In genomic region chr8:87470834-87471602, GRCm38 (mm10) we compare ENCODE assay signal across 10 mouse cellular contexts. TPM values are rescaled to one million over a fixed set of nuclear protein-coding genes. Genes with fewer than 3 reads are reported as not detected.
DNase-seq lines count a peak whose midpoint lies in the region; ATAC-seq and TF ChIP-seq lines count a peak whose summit lies in the region.
"Had no signal": no experiment of that assay in that cellular context is flagged by ENCODE, and none has a peak within 500 bp of the region (broad histone marks: within the 10 kb centered on the region; RNA-seq: fewer than 3 reads in every experiment).

No protein-coding gene starts in this region.

- no peak overlapping the region for H3K27ac ChIP-seq in forebrain, embryonic 11.5 days (ENCODE audit: low read depth, low read length)
- no peak overlapping the region for H3K27ac ChIP-seq in limb, embryonic 14.5 days (replicated peaks; ENCODE audit: low read depth, low read length)
- H3K27ac ChIP-seq: liver, embryonic 15.5 days had no signal

- peaks cover 15% of the 10 kb centered on the region; the same call in 1 of the 2 replicates for H3K4me1 ChIP-seq in forebrain, embryonic 11.5 days (replicated peaks; ENCODE audit: control insufficient read depth, insufficient read depth, low read length)
- peaks cover 35% of the 10 kb centered on the region for H3K4me1 ChIP-seq in limb, embryonic 14.5 days (ENCODE audit: control insufficient read depth, insufficient read depth, low read length)

- DNase-seq in cerebellum, adult 9-11 months = peak; percentile 66
- no peak for DNase-seq in cerebellum, adult 9-10 months
- DNase-seq in 3134 (ENCODE audit: extremely low read depth, insufficient read length, low spot score) (peak; percentile 11), MN1 (ENCODE audit: low spot score) (no peak)
- peak; percentile 72 for DNase-seq in forebrain, embryonic 11.5 days (ENCODE audit: low spot score)
- no peak for DNase-seq in limb, embryonic 14.5 days (ENCODE audit: low spot score)
- DNase-seq: thymus, adult 2 months had no signal

- H3K4me3 ChIP-seq in forebrain, embryonic 11.5 days (ENCODE audit: low read depth, low read length) = peak overlapping the region; percentile 57
- H3K4me3 ChIP-seq in limb, embryonic 14.5 days (replicated peaks; ENCODE audit: low read length) = peak overlapping the region; percentile 45

- WGBS in forebrain, embryonic 11.5 days = under 1% methylated on average over 32 of the region's 32 CpGs
- WGBS in limb, embryonic 14.5 days = 4% methylated on average over 32 of the region's 32 CpGs

- H3K9ac ChIP-seq in forebrain, embryonic 11.5 days (ENCODE audit: low read length) = peak overlapping the region; percentile 27; the same call in 1 of the 2 replicates
- no peak overlapping the region for H3K9ac ChIP-seq in limb, embryonic 14.5 days (ENCODE audit: low read depth, low read length, severe bottlenecking)
- H3K9ac ChIP-seq: liver, embryonic 15.5 days had no signal

- TF ChIP-seq POLR2A in limb, embryonic 14.5 days (IDR thresholded peaks at IDR 0.05; ENCODE audit: borderline replicate concordance, extremely low read depth, insufficient read depth, insufficient read length) = no peak

- no peaks in the 10 kb centered on the region for H3K9me3 ChIP-seq in forebrain, embryonic 11.5 days (ENCODE audit: control insufficient read depth, low read length)
- H3K9me3 ChIP-seq in limb, embryonic 14.5 days (ENCODE audit: control insufficient read depth, low read length) = no peaks in the 10 kb centered on the region
- H3K9me3 ChIP-seq: liver, embryonic 15.5 days had no signal

- ATAC-seq in forebrain, embryonic 11.5 days (replicated peaks; ENCODE audit: low FRiP score) = no peak
- ATAC-seq in limb, embryonic 14.5 days (ENCODE audit: low FRiP score, low read depth) = no peak
- ATAC-seq in monocyte, adult 5-6 weeks (replicated peaks; ENCODE audit: insufficient number of reproducible peaks, low FRiP score, low TSS enrichment, poor library complexity, severe bottlenecking) = no peak
- no peak for ATAC-seq in frontal cortex, adult (ENCODE audit: low TSS enrichment)

- H3K36me3 ChIP-seq in forebrain, embryonic 11.5 days (ENCODE audit: control insufficient read depth, insufficient read depth, low read length) = no peaks in the 10 kb centered on the region
- no peaks in the 10 kb centered on the region for H3K36me3 ChIP-seq in limb, embryonic 14.5 days (ENCODE audit: control insufficient read depth, insufficient read depth, low read length)
- H3K36me3 ChIP-seq: liver, embryonic 15.5 days had no signal

- H3K27me3 ChIP-seq in forebrain, embryonic 11.5 days (ENCODE audit: control insufficient read depth, insufficient read depth, low read length) = peaks cover 55% of the 10 kb centered on the region
- peaks cover 81% of the 10 kb centered on the region for H3K27me3 ChIP-seq in limb, embryonic 14.5 days (ENCODE audit: control insufficient read depth, insufficient read depth, low read length)

- H3K4me2 ChIP-seq in forebrain, embryonic 11.5 days (ENCODE audit: low read depth, low read length, severe bottlenecking) = peak overlapping the region; percentile 83
- peak overlapping the region; percentile 38 for H3K4me2 ChIP-seq in limb, embryonic 14.5 days (replicated peaks; ENCODE audit: low read depth, low read length, severe bottlenecking)
- H3K4me2 ChIP-seq: liver, embryonic 15.5 days had no signal

RNA-seq across cellular contexts. Expression of gene Cbln1, which starts 1.4 kb away (rescaled TPM):
- 9.9 and 10.8 TPM in 2 replicates for polyA plus RNA-seq in forebrain, embryonic 11.5 days (2014; fragmentation: Nextera tagmentation; extraction: Ambion mirVana)
- polyA plus RNA-seq in limb, embryonic 14.5 days (2012; rRNA removed) = 1.6 and 1.8 TPM in 2 replicates
- polyA plus RNA-seq in limb, embryonic 14.5 days (2014; fragmentation: Nextera tagmentation; extraction: Ambion mirVana) = 0.23 and 0.39 TPM in 2 replicates
- not detected in 3 replicates for total RNA-seq in monocyte, adult 5-6 weeks (2017)
- polyA plus RNA-seq: liver, embryonic 15.5 days had no signal

Comparison
In these comparisons a context has a peak if more than half of its experiments do, and no peak if none do; other contexts are left out.
1. DNase-seq: peak in cerebellum, adult 9-11 months (single experiment), 3134 (single experiment) and forebrain, embryonic 11.5 days (single experiment); none in cerebellum, adult 9-10 months (single experiment), limb, embryonic 14.5 days (single experiment) and MN1 (single experiment).